Mouse (Mus musculus): Measurements from ENCODE around the gene Tnr. TPM values are rescaled to one million over a fixed set of nuclear protein-coding genes. Genes with fewer than 3 reads are reported as not detected.

The Tnr gene
- total RNA-seq, 2 experiments from 2014 or later, result 0.19 TPM; not detected in 1

DNA sequence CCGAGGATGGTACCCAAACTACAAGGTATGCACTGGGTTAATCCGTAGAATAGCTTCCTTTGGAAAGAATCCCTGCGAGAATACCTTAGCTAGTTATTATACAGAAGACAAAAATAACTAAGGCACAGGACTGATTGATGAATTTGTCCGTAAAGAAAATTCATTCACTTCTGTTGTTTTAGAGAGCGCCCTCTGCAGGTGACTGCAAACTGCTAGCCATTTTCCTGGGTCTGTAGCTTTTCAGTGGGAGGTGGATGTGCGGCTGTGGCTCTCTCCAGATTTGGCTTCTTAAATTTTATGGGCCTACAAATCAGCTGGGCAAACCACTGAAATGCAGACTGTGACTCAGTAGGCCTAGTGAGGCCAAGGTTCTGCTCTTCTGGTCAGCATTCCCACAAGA, 42.5 kb downstream of the Tnr start:
- DNase-seq, result no peak

DNA sequence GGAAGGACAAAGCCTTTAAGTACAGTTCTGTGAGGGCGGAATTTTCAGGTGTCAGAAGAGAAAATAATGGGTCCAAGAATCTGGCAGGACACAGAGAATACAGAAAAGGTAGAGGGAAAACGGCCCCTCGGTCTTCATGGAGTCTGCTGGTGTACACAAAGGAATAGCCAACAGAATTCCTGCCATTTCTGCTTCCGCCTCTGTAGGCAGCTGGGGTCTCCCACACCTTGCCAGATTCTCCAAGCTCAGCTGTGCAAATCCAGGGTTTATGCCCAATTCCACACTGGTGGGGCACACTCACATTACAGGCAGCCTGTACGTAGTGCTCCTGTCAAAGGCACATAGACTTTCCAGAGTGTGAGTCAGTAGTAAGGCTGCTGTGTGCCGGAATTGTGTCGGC, 43.6 kb downstream of the Tnr start:
- no peak for DNase-seq

DNA sequence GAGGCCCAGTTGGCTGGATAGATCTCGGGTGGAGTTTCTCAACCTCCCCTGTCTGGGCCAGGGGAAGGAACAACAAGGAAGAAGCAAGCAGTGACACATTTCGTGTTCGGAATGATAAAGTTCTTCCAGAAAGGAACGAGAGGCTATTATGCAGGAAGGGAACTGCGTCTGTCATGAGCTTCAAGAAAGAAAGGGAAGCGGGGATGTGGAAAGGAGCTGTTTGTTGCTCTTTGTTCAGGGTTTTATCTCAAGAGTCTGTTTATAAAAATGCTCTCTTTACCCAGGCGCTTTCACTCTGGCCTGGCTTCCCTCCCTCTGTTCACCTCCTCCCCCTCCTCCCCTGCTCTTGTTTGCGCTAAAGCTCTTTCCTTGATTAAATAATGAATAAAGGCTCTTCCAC, 46.7 kb downstream of the Tnr start:
- no peak for DNase-seq

DNA sequence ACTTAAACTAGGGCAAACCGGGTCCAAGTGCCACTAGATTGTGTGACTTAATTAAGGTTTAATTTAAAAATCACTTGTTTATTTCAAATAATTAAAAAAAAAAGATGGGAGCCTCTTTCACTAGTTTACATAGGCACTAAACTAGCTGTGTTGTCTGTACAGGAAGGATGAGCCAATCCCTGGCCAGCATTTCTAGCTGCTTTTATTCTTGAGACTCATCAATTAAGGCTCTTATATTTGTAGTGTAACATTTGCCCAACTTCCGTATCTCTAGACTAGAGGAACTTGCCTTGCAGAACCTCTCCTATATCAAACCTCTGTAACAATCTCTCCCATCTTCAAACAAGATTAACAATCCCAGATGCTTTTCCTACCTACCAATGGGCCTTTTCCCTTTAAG, 47.3 kb downstream of the Tnr start:
- no peak for DNase-seq

DNA sequence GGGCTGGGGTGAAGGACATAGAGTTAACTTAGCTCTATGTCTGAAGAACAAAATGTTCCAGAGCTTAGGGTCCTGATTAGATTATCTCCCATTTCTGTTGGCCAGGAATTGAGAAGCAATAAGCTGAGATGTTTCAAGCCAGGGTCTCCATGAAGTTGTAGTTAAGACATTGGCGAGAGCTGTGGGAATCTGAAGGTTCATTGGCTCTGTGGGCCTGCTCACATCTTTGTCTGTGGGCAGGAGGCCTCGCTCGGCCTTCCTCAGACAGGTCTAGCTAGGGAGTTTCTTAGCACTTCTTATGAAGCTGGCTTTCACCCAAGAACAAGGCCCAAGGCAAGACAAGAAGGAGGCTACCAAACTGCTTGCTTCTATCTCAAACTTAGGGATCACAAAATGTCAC, 48.4 kb downstream of the Tnr start:
- DNase-seq, result no peak

DNA sequence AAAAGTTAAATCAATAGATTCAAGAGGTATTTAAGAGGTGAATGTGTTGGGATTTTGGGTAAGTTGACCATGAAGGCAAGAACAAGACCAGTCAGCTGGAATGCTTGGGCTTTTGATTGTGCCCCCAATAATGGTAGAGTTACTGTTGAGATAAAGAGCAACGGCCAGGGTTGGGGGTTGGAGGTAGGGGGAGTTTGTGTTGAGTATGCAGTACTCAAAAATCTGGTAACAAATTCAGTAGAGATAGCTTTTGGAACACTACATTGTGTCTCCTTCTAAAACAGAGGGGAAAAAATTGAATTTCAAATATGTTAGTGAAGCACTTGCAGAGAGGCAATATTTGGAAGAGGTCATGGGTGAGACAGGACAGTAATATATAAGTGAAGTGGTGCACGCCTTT, 49.5 kb downstream of the Tnr start:
- no peak for DNase-seq

DNA sequence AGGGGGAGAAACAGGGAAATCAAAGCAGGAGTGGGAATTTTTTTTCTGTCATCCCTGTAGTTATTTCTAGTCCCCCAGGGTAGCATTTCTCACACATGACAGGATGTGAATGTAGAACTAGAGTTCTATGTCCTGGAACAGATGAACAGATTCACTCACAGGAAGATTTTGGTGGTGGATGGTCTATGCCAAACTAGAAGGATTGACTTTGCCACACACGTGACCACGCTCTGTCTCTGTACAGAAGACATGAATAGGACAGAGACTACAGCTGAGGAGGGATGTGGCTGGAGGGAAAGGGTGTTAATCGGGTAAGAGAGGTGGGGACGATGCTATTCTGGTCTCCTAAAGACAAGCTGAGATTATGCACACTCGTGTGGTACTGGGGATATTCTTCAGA, 51.1 kb downstream of the Tnr start:
- no peak for DNase-seq

DNA sequence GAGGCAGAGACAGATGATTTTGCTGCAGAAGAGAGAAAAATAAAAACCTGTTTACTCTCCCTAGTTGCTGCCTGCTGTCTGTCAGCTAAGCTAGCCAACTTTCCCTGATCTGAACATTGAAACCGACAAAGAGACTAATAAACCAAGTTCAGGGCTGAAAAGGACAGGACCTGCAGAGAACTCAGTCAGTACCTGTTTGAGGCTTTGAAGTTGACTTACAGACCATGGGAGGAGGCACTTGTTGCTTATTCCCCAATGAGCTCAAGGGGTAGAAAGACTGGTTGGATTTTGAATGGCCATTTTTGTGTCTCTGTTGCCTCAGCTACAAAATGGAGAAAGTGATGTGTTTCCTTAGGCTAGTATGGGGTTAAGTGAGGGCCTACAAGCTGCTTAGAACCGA, 52.7 kb downstream of the Tnr start:
- DNase-seq, result no peak

DNA sequence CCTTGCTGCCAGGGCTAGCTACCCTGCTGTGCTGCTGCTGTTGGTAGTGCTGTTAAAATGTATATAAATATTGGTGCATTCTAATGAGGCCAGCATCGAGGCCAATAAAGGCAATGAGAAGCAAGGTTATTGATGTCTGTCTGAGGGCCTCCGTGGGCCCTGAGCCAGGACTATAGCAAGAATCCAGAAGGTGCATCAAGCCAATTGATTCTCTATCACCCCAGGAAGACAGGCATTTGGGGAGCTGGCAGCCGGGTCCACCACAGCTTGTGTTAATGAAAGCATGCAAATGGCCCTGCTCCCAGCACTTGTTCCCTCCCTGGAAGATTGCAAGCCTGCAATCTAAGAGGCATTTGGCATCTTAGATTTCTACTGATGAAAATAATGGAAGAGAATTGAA, 54.8 kb downstream of the Tnr start:
- DNase-seq, result no peak

DNA sequence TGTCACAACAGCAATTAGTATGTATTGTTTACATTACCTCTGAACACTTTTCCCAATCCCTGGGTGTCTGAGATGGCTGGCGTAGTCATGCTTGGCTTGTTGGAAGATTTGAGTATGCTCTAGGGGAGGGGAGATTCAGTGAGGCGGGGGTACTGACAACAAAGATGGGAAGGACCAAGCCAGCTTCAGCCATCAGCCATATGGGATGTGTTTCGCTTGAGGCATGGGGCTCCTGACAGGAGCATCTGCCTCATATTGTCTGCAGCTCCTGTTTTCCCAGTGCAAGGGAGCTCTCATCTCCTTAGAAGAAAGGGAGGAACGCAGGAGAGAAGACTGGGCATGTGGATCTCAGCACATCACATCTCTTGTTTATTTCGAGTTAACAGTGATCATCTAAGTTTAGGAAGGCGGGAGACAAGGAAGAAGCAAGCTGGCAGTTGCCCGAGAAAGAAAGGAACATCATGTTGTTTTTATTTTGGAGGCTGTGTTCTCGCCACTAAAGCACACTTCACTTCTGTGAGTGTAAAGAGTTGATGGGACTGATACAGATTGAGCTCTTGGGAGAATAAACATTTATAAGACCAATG, 56.9 kb downstream of the Tnr start:
- DNase-seq, result no peak

DNA sequence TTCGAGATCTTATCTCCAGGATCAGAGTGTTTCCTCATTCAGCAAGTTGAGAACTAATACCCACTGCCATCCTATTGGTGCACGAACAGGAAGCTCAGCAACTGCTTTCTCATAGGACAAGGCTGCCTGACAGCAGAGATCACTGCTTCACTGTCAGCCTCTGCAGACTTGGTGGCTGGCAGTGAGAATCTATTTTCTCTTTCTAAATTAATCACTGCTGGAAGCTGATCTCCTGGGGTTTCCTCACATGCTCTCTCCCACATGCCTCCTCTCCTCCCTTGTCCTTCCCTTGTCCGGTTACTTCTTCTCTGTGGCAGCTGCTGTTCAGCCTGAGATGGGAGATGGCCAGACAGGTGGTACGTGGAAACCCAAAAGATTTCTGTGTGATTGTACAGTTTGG, 60.3 kb downstream of the Tnr start:
- DNase-seq, result no peak

DNA sequence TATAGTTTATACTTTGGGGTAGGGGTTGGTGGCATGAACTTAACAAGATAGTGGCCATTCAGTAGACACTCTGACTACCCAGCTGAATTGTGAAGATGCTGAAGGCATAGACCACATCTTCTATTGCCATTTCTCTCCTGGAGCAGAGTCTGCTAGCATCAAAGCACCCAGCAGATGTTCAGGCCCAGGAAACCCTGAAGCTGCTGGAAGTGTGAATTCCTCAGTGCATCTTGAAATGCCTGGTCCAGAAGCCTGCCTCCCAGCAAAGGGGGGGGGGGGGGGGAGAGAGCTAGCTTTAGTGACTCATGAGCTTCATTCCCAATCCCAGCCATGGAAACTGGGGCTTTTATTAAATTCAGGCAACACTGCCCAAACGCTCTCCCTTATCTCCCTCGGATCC, 65.2 kb downstream of the Tnr start:
- no peak for DNase-seq

DNA sequence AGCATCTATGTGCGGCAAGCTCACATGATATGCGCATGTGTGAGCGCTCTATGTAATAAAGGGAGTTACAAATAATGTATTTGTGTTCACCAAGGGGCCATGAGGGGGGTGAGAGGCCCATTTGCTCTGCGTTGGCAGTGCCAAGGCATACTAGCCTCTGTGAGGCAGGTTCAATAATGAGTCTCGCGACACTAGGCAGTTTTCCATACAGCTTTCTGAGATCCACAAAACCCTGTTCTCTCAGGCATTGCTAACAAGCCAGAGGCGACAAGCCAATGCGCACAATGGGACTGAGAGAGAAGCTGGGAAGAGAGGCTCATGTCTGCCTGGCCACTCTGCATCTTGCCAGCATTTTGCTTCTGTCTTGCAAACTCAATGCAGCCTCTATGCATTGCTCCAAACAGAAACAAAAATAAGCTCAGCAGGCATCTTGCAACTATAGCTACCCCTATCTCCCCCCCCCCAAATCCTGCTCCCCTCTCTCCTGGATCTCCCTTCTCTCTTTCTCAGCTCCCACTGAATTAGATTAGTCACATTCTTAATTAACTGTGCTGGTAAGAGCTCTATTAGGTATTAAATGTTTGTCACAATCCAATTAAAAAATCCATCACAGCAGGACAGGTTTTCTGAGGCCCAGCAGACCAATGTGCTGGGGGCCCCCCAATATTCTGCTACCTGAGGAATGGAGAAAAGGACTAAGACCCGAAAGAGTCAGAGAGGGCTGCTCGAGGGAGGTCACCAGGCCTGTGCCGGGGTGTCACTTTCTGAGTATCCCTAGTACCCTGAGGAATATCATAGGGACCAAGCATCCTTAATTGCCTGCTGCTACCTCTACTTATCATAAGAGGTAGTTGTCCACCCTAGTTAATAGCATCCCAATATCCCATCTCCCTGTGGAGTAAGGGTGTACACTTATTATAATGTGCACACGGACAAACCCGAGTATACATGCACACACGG, 70.8 kb downstream of the Tnr start:
- DNase-seq, result no peak

DNA sequence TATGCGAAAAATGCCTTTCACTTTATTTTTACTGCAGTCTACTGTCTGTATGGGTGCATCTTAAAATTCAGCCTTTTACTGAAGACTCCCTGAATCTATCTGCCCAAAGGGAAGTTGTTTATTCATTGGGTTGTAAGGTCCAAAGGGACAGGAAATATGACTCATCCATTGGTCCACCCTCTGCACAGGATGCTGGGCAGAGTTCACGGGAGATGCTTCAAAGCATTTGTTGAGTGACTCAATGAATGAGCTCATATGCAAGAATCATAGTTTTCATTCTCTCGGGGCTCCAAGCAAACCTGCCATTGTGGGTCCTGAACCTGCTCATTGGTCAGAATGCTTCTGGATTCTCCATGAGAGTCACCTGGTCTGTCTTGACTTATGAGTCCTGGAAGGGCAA, 72.2 kb downstream of the Tnr start:
- DNase-seq, result no peak

DNA sequence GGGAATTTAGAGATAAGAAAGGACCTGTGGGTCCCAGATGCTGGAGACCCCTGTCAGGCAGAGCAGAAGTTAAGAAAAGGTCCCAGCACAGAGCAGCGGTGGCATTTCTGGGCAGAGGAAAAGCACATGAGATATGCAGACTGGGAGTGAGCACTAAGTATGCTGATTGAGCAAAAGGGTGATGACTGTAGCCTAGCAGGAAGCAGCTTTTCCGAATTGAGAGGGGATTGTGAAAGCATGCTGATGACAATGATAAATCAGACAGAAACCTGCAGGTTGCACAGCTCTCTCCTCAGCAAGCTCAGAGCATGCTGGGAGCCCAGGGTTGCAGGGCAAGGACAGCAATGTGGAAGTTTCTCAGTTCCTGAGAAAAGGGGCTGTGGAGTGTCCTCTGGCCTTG, 73.1 kb downstream of the Tnr start:
- DNase-seq, result no peak

DNA sequence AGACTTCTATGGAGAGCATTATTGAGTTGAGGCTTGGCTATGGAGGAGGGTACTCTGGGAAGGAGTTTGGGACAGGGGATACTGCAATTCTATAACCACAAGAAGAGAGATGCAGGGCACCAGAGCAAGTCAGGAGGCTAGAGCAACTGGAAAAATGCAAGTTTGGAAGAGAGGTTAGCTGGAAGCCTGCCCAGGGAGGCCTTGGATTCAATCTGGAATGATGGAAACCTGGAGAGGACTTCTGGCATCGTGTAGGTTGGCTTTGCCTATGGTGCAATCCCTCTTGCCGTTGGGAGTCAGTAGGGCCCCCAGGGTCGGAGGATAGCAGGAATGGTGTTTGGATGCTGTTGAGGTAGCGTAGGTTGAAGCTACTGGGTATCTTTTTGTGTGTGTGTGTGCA, 90.0 kb downstream of the Tnr start:
- no peak for DNase-seq

DNA sequence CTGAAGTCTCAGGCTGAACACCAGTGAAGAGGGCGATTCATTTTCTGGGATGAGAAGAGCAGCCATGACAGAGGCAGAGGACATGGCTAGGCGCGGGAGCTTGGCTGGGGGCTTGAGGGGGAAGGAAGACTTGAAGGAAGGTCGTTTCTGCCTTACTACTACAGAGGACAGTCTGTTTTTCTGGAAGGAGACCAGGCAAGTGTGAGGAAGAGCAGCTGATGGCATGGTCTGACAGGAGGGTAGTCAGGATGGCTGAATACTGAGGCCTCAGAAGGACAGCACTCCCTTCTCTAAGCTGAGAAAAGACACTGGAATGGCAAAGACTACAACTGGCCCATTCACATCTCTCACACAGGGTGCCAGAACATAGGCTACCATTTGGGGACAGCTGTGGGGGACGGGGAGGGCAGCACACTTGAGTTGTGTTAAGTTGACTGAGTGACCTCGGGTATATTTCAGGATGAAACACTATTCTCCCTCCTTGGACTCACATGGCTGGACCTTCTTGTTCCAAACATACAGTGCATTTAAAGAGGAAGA, 90.6 kb downstream of the Tnr start:
- no peak for DNase-seq

DNA sequence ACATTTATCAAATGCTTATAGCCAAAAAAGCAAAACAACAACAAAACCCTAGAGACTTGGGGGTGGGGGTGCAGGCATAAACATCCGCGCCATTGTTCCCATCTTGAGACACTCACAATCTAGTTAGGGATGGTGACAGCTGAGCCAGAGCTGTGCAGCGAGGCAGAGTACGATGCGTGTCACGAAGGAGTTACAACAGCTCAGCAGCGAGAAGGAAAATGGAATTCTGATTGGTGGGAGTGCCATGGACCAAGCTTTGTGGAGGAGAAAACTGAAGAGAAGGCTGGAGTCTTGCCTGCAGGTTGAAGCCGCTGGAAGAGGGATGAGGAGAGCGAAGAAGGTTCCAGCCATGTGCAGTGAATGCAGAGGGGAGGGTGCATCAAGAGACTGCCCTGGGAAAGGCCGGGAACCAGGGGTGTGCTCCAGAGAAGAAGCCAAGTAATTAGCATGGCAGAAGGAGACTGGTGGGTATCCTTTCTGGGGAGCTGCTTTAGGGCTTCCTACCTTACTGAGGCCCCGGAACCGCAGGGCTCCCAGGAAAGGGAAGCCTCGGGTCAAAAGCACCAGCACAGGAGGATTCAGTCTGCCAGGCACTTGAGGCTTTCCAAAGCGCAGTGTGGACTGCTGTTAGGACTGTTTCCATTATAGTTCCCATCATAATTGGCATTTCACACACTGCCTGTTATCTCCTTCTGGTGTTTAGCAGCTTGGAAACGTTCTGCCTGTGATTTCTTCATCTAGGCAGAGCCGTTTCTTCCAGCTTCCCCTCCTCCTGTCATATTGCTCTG, 91.3 kb downstream of the Tnr start:
- no peak for DNase-seq

DNA sequence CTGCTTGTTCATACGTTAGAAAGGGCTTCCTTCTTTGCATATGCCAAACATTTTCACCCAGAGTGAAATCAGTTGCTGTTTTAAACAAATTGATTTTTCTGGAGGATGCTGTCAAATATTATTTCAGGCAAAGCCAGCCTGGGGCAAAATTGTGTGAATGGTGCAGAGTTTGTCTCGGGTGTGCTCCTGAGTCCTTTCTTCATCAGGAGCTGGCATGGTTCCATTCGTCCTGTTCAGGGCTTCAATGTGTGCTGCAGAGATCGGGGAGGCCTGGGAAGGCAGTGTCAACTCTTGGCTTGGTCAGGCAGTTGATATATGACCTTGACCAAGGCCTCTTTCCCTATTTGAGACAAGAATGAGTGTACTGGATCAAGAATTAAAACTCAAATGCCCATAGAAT, 92.1 kb downstream of the Tnr start:
- DNase-seq, result no peak

DNA sequence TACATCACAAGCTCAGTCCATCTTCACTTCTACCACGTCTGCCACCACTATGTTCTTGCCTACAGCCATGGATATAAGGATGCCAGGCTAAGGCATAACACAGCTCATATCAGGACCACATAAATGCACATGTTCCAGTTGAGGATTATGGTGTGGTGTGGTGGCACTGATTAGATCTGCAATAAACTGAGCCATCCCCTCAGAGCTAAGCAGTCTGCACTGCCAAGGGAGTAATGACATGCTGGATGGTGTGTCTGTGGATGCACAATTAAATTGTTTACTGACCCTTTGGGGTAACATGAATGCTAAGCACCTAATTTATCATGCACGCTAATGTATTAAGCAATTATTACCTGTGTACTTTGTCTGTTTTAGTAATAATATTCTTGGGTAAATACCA, 95.6 kb downstream of the Tnr start:
- DNase-seq, result no peak

DNA sequence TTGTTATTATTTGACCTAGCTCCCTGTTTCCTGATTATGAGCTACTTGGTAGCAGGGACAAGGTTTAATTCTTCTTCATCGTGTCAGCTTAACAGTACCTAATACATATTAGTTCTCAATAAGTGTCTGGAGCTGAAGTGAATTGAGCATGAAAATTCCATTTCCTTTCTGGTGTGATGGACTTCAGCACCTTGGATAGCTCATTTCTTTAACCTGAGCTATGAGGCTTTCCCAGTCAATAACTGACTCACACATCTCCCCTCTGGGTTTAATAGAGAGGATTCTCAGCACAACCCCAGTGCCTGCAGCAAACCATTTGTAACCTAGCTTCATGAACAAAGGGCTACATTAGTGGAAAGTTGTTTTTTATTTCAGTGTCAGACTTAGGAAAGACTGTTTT, 97.8 kb downstream of the Tnr start:
- no peak for DNase-seq

DNA sequence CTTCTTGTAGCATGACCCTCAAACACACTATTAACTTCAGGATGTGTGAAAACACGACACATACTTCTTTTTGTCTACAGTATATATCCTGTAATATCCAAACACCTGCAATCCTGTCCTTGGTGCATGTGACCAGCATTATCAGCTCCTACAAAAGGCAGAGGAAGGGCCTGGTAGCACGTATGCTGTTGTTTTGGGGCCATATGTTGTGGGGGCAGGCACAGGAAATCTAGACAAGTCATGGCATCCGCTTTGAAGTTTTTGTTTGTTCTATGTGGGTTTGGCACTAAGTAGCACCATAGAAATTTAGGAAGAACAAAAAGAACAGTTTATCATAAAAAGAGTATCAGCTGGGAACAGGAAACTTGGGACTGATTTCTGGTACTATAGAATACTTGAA, 105.5 kb downstream of the Tnr start:
- no peak for DNase-seq
